Mouse (Mus musculus) limb, embryonic 15.5 days (tissue): ENCODE results near the gene Slc35c1. TPM values are rescaled to one million over a fixed set of nuclear protein-coding genes. Genes with fewer than 3 reads are reported as not detected.

Experiments used
- ATAC-seq: fragments of 200-750 bp; cut with Nextera tagmentation; 2 replicates; pipeline ENCODE4 v1.8.0; 2017; ENCODE audit warnings: low read depth, moderate TSS enrichment; ENCODE audit not compliant: insufficient number of reproducible peaks, low FRiP score, low TSS enrichment
- H3K27ac ChIP-seq: fragments of 300-500 bp; sonication (generic); 2 replicates; pipeline ENCODE4 v1.5.1; 2015; ENCODE audit warnings: moderate library complexity, mild to moderate bottlenecking, inconsistent platforms
- H3K27me3 ChIP-seq: fragments of 300-500 bp; sonication (generic); 2 replicates; pipeline ENCODE4 v1.6.1; 2015; ENCODE audit warnings: inconsistent platforms
- H3K36me3 ChIP-seq: fragments of 300-500 bp; sonication (generic); 2 replicates; pipeline ENCODE4 v1.6.1; 2015; ENCODE audit warnings: inconsistent platforms
- H3K4me1 ChIP-seq: fragments of 300-500 bp; sonication (generic); 2 replicates; pipeline ENCODE4 v1.6.1; 2015; ENCODE audit warnings: inconsistent platforms
- H3K4me2 ChIP-seq: fragments of 300-500 bp; sonication (generic); 2 replicates; pipeline ENCODE4 v1.6.1; 2015; ENCODE audit warnings: mild to moderate bottlenecking, inconsistent platforms
- H3K4me3 ChIP-seq: fragments of 300-500 bp; sonication (generic); 2 replicates; pipeline ENCODE4 v1.5.1; 2015; ENCODE audit warnings: mild to moderate bottlenecking, inconsistent platforms
- H3K9ac ChIP-seq: fragments of 300-500 bp; sonication (generic); 2 replicates; pipeline ENCODE4 v1.6.1; 2015; ENCODE audit warnings: inconsistent platforms
- H3K9me3 ChIP-seq: fragments of 300-500 bp; sonication (generic); 2 replicates; pipeline ENCODE4 v1.6.1; 2016; ENCODE audit warnings: inconsistent platforms
- WGBS: fragments of 180-500 bp; shearing (Covaris S2); methylation state at CpG from one replicate; pipeline ENCODE4 v1.1.7; 2015; 5-methylcytosine and 5-hydroxymethylcytosine counted together
- polyA plus RNA-seq: library from polyadenylated mRNA; unstranded; fragments of >200 nt; fragmentation: Nextera tagmentation; extraction: Ambion mirVana; gene quantifications from 2 replicates; pipeline ENCODE4 v1.2.1, GENCODE M21; 2015

The Slc35c1 gene
- polyA plus RNA-seq, 1 experiment from 2014 or later, result 14.8 TPM

DNA sequence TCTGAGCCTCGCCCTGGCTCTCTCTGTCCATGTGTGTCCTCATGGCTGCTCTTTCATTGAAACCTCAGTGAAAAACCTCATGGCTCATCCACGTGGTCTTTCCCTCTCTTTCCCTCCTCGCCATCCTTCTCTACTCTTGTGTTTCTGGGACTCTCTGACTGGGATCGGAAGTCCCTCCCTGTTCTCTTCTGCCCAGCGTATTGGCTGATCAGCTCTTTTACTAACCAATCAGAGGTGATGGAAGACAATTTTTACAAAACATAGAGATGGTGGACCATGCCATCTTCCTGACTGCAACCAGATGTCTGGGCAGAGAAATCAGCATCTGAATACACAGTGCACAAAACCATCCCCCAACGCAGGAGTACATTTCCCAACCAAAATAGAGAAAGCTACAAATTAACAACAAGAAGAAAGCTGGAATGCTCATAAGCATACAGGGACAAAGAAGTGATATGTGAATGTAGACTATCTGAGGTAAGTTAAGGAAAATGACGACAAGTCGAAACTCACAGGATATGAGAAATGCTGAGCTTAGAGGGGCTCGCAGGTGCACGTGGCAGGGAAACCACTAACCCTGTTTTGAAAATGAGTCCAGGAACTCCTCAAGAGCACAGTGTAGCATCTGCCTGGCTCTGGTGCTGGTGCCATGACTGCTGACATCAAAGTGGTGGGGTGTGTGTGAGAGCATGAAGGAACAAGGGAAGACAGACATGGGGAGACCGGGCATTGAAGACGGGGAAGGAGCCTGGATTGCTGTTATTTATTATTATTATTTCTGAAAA is 11.7 kb upstream of the Slc35c1 start:
- WGBS, result 83% methylated on average over 12 of the region's 12 CpGs
- ATAC-seq, result no peak

DNA sequence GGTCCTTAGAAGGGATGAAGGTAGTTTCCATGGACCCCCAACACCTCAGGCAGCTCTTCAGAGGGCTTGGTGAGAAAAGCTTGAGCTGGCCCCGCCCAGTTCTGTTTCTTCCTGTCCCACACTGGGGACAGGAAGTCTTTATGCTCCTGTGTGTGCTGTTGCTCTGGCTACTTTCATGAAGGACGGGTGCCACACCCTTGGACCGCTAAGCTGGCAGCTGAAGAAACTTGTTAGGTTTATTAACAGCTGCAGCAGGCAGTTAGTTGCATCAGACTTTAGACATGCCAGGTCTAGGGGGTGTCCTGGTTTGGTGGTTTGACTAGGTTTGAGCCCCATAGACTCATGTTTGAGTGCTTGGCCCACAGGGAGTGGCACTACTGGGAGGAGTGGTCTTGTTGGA is 4.4 kb upstream of the Slc35c1 start:
- H3K4me2 ChIP-seq, result no peak overlapping the region
- WGBS, result 49% methylated on average over 3 of the region's 3 CpGs
- no peak for ATAC-seq

More for the DNA sequence above, 11.7 kb upstream of the Slc35c1 start:
- H3K4me3 ChIP-seq, result no peak overlapping the region
- no peaks in the 10 kb centered on the region for H3K36me3 ChIP-seq
- no peaks in the 10 kb centered on the region for H3K9me3 ChIP-seq
- H3K4me2 ChIP-seq, result no peak overlapping the region
- H3K27ac ChIP-seq, result no peak overlapping the region
- H3K4me1 ChIP-seq, result no peaks in the 10 kb centered on the region
- no peaks in the 10 kb centered on the region for H3K27me3 ChIP-seq
- H3K9ac ChIP-seq, result no peak overlapping the region

DNA sequence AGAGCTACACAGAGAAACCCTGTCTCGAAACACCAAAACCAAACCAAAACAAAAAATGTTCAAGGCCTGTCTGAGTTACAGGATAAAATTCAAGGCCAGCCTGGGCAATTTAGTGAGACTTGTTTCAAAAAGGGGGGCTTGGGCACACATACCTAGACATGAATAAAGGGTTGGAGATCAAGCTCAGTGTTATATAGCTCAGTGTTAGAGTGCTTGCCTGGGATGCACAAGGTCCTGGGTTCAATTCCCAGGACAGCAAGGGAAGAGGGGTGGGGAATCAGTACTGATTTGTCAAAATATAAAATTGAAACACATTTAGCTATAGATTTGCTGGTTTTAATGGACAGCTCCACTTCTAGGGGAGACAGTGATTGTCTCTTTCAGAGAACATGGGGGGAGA is 877 bp upstream of the Slc35c1 start:
- Histone ChIP-seq H3K4me2 (no peak overlapping the region), H3K4me3 (no peak overlapping the region), H3K9ac (no peak overlapping the region), H3K36me3 (no peaks in the 10 kb centered on the region), H3K9me3 (no peaks in the 10 kb centered on the region), H3K27me3 (peaks cover 23% of the 10 kb centered on the region), H3K4me1 (peaks cover 37% of the 10 kb centered on the region), H3K27ac (no peak overlapping the region)
- no peak for ATAC-seq
- 77% methylated on average over 1 of the region's 1 CpGs for WGBS

More for the DNA sequence above, 4.4 kb upstream of the Slc35c1 start:
- H3K9me3 ChIP-seq, result no peaks in the 10 kb centered on the region
- peaks cover 23% of the 10 kb centered on the region for H3K27me3 ChIP-seq
- H3K27ac ChIP-seq, result no peak overlapping the region
- no peak overlapping the region for H3K4me3 ChIP-seq
- no peak overlapping the region for H3K9ac ChIP-seq
- no peaks in the 10 kb centered on the region for H3K36me3 ChIP-seq
- H3K4me1 ChIP-seq, result peaks cover 8% of the 10 kb centered on the region

DNA sequence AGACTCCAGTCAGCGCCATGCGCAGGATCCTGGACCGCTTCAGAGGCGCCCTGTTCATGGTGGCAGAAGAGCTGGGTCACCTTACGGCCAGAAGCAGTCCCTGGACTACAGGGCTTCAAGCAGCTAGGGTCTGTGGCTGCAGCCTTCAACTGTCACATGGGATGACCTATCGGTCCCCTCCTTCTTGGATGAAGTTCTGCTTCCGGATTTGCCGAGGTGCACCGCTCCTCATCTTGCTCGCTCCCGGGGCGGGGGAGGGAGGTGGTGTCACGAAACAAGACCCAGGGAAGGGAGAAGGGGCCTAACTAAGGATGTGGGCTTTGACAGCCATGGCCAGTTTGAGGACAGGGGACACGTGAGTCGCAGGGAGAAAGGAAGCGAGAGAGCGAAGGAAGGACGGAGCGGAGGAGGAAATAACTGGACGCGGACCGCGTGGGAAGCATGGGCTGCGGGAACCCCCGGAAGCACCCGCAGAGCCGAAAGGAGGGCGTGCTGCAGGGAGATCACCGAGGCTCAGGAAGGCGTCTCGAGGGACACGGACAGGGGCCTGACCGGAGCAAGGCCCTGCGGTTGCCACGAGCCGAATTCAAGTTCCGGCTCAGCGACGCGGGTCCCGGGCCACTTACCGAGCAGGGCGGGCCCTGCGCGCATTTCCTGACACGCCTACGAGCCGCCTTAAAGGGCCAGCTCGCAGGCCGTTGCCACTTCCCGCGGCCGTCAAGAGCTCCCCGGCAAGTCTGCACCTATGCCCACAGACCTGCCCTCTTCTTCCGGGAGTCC is 1.0 kb downstream of the Slc35c1 start:
- ATAC-seq, result peak; percentile 53; the same call in 1 of the 2 replicates
- Histone ChIP-seq H3K9me3 (no peaks in the 10 kb centered on the region), H3K4me1 (peaks cover 42% of the 10 kb centered on the region), H3K27me3 (peaks cover 23% of the 10 kb centered on the region), H3K9ac (peak overlapping the region; percentile 61), H3K4me2 (peak overlapping the region; percentile 94), H3K36me3 (peaks cover 8% of the 10 kb centered on the region), H3K4me3 (peak overlapping the region; percentile 82), H3K27ac (0 out of 2 replicates have a peak overlapping the region, but pooled peaks have one; percentile 44)
- under 1% methylated on average over 55 of the region's 55 CpGs for WGBS

DNA sequence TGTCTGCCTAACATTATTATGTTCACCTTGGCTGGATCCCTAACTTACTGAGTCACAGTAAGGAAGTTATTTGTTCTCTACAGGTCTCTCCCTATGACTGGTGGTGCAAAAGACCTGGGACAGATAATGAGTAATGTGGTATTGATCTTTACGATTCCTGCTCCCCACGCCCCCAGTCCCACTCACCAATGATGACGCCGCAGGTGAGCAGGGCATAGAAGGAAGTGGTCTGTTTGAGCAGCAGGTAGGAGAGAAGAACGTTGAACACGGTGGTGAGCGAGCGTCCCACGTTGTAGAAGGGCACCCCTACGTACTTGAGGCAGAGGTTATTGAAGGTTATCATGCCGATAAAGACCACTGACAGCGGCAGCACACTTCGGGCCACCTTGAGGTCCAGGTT is 1.9 kb downstream of the Slc35c1 start:
- no peaks in the 10 kb centered on the region for H3K9me3 ChIP-seq
- ATAC-seq, result no peak

DNA sequence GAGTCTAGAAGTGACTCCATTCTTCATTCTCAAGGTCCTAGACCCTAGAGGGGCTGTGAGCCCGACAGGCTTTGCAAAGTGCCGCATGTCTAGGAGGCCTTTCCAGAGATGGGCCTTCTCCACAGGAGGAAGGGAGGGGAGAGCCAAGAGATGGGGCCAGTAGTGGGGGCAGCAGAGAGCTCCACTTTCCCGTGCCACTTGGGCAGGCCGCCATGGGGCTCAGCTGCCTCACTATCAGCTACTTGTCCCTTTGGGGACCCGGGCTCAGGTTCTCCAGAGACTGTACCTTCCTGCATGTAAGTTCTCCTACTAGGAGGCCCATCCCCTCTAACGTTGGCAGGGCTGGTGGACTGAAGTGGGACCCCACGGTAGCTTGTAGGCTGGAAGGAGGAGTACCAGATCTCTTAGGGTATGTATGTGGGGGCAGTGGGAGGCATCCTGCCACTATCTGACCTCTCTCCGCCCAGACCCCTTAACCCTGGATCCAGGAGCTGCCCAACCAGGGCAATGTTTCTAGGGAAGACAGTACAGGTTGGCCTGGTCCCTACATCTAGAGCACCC is 3.3 kb downstream of the Slc35c1 start:
- H3K4me1 ChIP-seq, result peaks cover 42% of the 10 kb centered on the region
- H3K9ac ChIP-seq, result 0 out of 2 replicates have a peak overlapping the region, but pooled peaks have one; percentile 18
- no peak overlapping the region for H3K27ac ChIP-seq
- WGBS, result 56% methylated on average over 8 of the region's 8 CpGs
- no peak for ATAC-seq
- H3K36me3 ChIP-seq, result peaks cover 30% of the 10 kb centered on the region
- H3K27me3 ChIP-seq, result peaks cover 21% of the 10 kb centered on the region
- no peaks in the 10 kb centered on the region for H3K9me3 ChIP-seq
- H3K4me3 ChIP-seq, result 0 out of 2 replicates have a peak overlapping the region, but pooled peaks have one; percentile 0
- peak overlapping the region; percentile 29 for H3K4me2 ChIP-seq

More for the DNA sequence above, 1.9 kb downstream of the Slc35c1 start:
- 63% methylated on average over 13 of the region's 13 CpGs for whole genome bisulfite sequencing
- H3K27ac ChIP-seq, result no peak overlapping the region
- H3K27me3 ChIP-seq, result peaks cover 23% of the 10 kb centered on the region
- H3K36me3 ChIP-seq, result peaks cover 17% of the 10 kb centered on the region
- H3K4me2 ChIP-seq, result peak overlapping the region; percentile 94
- H3K4me3 ChIP-seq, result peak overlapping the region; percentile 82
- H3K4me1 ChIP-seq, result peaks cover 42% of the 10 kb centered on the region
- H3K9ac ChIP-seq, result peak overlapping the region; percentile 61; the same call in 1 of the 2 replicates

DNA sequence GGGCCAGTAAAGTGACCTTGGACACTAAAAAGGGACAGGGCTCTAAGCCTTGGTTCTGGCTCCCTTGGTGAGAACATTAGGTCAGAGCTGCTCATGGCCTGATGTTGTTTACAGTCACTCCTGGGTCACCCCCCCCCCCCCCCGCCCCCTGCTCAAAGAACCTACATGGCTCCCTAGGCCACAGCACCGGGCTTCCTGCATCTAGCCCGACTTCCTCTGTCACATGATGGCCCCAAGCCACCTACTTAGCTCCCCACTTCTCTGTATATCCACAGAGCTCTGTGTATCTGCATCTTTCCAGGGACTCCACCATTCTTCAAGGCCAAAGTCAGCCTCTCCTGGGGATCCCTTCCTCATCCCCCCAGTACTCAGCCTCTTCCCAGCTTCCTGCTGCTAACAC is 4.6 kb downstream of the Slc35c1 start:
- H3K9me3 ChIP-seq, result no peaks in the 10 kb centered on the region
- no peak overlapping the region for H3K4me2 ChIP-seq
- H3K9ac ChIP-seq, result no peak overlapping the region
- 38% methylated on average over 3 of the region's 3 CpGs for WGBS
- H3K36me3 ChIP-seq, result peaks cover 31% of the 10 kb centered on the region
- no peak overlapping the region for H3K4me3 ChIP-seq
- no peak for ATAC-seq
- no peak overlapping the region for H3K27ac ChIP-seq
- H3K4me1 ChIP-seq, result peaks cover 42% of the 10 kb centered on the region
- H3K27me3 ChIP-seq, result peaks cover 7% of the 10 kb centered on the region

DNA sequence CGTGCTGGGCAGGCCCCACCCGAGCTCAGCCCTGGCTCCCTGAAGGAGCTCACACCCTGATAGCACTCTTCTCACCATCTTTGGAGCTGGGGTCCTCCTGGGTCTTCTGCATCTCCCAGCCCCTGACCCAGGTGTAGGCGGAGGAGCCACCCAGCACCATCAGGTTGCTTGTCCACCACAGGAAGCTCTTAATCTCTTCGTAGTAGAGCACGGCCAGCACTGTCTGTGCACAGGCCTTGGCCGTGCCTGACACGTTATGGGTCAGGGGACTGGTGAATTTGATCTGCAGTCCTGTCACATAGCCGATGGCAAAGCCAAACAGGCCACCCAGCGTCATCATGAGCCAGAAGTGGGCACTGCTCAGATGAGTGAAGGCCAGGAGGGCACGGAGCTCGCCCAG is 6.2 kb downstream of the Slc35c1 start:
- H3K9me3 ChIP-seq, result no peaks in the 10 kb centered on the region
- peaks cover 31% of the 10 kb centered on the region for H3K36me3 ChIP-seq
- no peak for ATAC-seq
- no peaks in the 10 kb centered on the region for H3K27me3 ChIP-seq
- no peak overlapping the region for H3K4me2 ChIP-seq
- H3K4me3 ChIP-seq, result no peak overlapping the region
- H3K9ac ChIP-seq, result no peak overlapping the region
- peaks cover 34% of the 10 kb centered on the region for H3K4me1 ChIP-seq
- 92% methylated on average over 11 of the region's 11 CpGs for WGBS
- H3K27ac ChIP-seq, result no peak overlapping the region

DNA sequence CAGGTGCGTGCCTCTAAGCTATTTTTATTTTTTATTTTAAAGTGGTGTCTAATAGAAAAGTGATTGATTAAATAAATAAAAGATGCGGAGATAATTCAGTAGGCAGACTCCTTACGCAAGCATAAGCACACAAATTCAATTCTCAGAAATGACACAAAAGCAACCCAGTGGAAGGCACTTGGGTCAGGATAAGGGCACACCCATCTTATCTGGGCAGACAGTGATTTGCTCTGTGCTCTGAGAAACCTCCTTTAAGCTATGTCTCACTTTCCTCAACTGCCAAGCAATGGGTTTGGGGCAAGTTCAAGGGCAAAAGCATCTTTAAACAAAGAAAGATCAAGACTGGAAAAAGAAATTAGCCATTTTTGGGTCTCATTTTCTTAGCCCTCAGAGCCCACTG is 9.2 kb downstream of the Slc35c1 start:
- 88% methylated on average over 3 of the region's 3 CpGs for WGBS
- Histone ChIP-seq H3K9me3 (no peaks in the 10 kb centered on the region), H3K4me2 (no peak overlapping the region), H3K36me3 (peaks cover 31% of the 10 kb centered on the region), H3K9ac (no peak overlapping the region), H3K27ac (no peak overlapping the region), H3K4me3 (no peak overlapping the region), H3K27me3 (no peaks in the 10 kb centered on the region), H3K4me1 (peaks cover 9% of the 10 kb centered on the region; the same call in 1 of the 2 replicates)
- ATAC-seq, result no peak

DNA sequence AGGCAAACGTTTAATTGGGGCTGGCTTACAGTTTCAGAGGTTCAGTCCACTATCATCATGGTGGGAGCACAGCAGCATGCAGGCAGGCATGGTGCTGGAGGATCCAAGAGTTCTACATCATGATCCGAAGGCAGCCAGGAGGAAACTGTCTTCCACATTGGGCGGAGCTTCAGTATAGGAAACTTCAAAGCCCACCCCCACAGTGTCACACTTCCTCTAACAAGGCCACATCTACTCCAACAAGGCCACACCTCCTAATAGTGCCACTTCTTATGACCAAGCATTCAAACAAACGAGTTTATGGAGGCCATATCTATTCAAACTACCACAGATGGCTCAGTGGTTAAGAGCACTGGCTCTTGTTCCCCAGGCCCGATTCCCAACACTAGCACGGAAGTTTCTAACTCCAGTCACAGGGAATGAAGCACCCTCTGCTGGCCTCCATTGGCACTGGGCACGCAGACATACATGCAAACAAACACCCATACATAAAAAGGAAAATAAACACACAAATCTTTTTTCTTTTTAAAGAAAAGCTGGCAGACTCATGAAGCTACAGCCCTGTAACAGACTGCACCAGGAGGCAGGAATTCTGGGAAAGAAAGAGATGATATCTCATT is 13.1 kb downstream of the Slc35c1 start:
- Histone ChIP-seq H3K4me3 (no peak overlapping the region), H3K4me2 (no peak overlapping the region), H3K9ac (no peak overlapping the region), H3K36me3 (peaks cover 2% of the 10 kb centered on the region; the same call in 1 of the 2 replicates), H3K9me3 (no peaks in the 10 kb centered on the region), H3K27ac (no peak overlapping the region), H3K4me1 (peaks cover 4% of the 10 kb centered on the region; the same call in 1 of the 2 replicates), H3K27me3 (no peaks in the 10 kb centered on the region)
- no peak for ATAC-seq
- 63% methylated on average over 7 of the region's 7 CpGs for WGBS

DNA sequence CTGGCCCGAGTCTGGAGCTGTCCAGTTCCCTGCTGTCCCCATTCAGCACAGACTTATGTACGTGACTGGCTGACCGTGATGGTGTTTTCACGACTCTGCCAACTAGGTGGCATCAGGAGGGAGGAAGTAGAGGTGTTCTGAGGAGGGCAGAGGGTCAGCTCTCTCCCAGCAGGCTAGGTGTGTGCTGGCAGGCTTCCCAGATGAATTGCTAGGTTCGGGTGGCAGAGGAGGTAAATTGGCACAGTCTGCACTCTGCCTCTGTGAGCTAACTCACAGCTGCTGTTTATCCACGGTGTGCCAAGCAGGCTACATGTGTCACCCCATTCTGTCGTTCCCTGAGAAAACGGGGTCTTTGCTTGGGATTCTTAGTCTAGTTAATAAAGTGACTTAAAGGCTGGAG is 13.7 kb downstream of the Slc35c1 start:
- 60% methylated on average over 8 of the region's 8 CpGs for WGBS
- Histone ChIP-seq H3K4me3 (no peak overlapping the region), H3K36me3 (no peaks in the 10 kb centered on the region), H3K9me3 (no peaks in the 10 kb centered on the region), H3K4me2 (no peak overlapping the region), H3K27me3 (no peaks in the 10 kb centered on the region), H3K9ac (no peak overlapping the region), H3K4me1 (peaks cover 4% of the 10 kb centered on the region; the same call in 1 of the 2 replicates), H3K27ac (no peak overlapping the region)
- no peak for ATAC-seq
